Mouse (Mus musculus) bone marrow, adult 2 months (tissue): Measurements from ENCODE around the gene Cln5.

ENCODE experiments used
- CTCF ChIP-seq: fragments of 200-500 bp; IDR thresholded peaks from 2 replicates; pipeline ENCODE4 v1.5.1; 2011; ENCODE audit warnings: low read length, control low read depth; ENCODE audit not compliant: control insufficient read depth, insufficient read depth
- POLR2A ChIP-seq: fragments of 200-500 bp; IDR thresholded peaks from 2 replicates; pipeline ENCODE4 v1.6.1; 2011; ENCODE audit warnings: low read depth, mild to moderate bottlenecking, control low read depth, low read length, borderline replicate concordance; ENCODE audit not compliant: control insufficient read depth

- TF ChIP-seq CTCF, result no peak
- no peak for TF ChIP-seq POLR2A
Observed at GRCm38 (mm10) chr14:103070790-103071189, 774 bp downstream of the Cln5 start.
